21 mouse cellular contexts compared by ENCODE assay signal in genomic region chr8:13650541-13651191, GRCm38 (mm10). TPM values are rescaled to one million over a fixed set of nuclear protein-coding genes. Genes with fewer than 3 reads are reported as not detected.
DNase-seq lines count a peak whose midpoint lies in the region; ATAC-seq and TF ChIP-seq lines count a peak whose summit lies in the region.
"Had no signal": no experiment of that assay in that cellular context is flagged by ENCODE, and none has a peak within 500 bp of the region (broad histone marks: within the 10 kb centered on the region; RNA-seq: fewer than 3 reads in every experiment).

No protein-coding gene starts in this region.

- 78% methylated on average over 11 of the region's 11 CpGs for WGBS in heart, embryonic 16.5 days
- 75% methylated on average over 11 of the region's 11 CpGs for WGBS in lung, adult 2 months
- 58% methylated on average over 11 of the region's 11 CpGs for WGBS in olfactory bulb, adult 2 months

- peaks cover 47% of the 10 kb centered on the region for H3K4me1 ChIP-seq in heart, embryonic 16.5 days (ENCODE audit: control insufficient read depth, insufficient read depth, low read length)
- H3K4me1 ChIP-seq in lung, adult 2 months (ENCODE audit: control insufficient read depth, insufficient read depth, low read length) = peaks cover 34% of the 10 kb centered on the region
- peaks cover 69% of the 10 kb centered on the region for H3K4me1 ChIP-seq in olfactory bulb, adult 2 months (ENCODE audit: control insufficient read depth, insufficient read depth, low read length)

- H3K9ac ChIP-seq in heart, embryonic 16.5 days (ENCODE audit: low read length) = no peak overlapping the region
- H3K9ac ChIP-seq: hindbrain, embryonic 14.5 days; liver, embryonic 12.5 days; neural tube, embryonic 13.5 days; stomach, embryonic 15.5 days had no signal

- H3K27me3 ChIP-seq in heart, embryonic 16.5 days (ENCODE audit: control insufficient read depth, insufficient read depth, low read length) = no peaks in the 10 kb centered on the region
- H3K27me3 ChIP-seq: liver, embryonic 12.5 days; neural tube, embryonic 13.5 days; Patski; stomach, embryonic 15.5 days had no signal

- no peak for TF ChIP-seq CTCF in lung, adult 2 months (IDR thresholded peaks at IDR 0.05; ENCODE audit: insufficient read depth, low read length)
- no peak for TF ChIP-seq CTCF in olfactory bulb, adult 2 months (IDR thresholded peaks at IDR 0.05; ENCODE audit: insufficient read depth, low read depth, low read length)

- H3K4me3 ChIP-seq in heart, embryonic 16.5 days (ENCODE audit: low read length) = no peak overlapping the region
- no peak overlapping the region for H3K4me3 ChIP-seq in lung, adult 2 months (replicated peaks; ENCODE audit: extremely low read depth, low read depth, low read length)
- no peak overlapping the region for H3K4me3 ChIP-seq in olfactory bulb, adult 2 months (ENCODE audit: insufficient read depth, low read depth, low read length)
- H3K4me3 ChIP-seq: liver, embryonic 12.5 days; midbrain, embryonic 10.5 days; neural tube, embryonic 13.5 days; stomach, embryonic 15.5 days had no signal

- no peaks in the 10 kb centered on the region for H3K9me3 ChIP-seq in heart, embryonic 16.5 days (replicated peaks; ENCODE audit: control insufficient read depth, low read length)
- H3K9me3 ChIP-seq: liver, embryonic 12.5 days; midbrain, embryonic 10.5 days; neural tube, embryonic 13.5 days; stomach, embryonic 15.5 days had no signal

- H3K27ac ChIP-seq in heart, embryonic 16.5 days (ENCODE audit: low read length) = peak overlapping the region; percentile 54
- peak overlapping the region; percentile 63 for H3K27ac ChIP-seq in olfactory bulb, adult 2 months (ENCODE audit: insufficient read depth, low read depth, low read length)
- H3K27ac ChIP-seq: kidney, postnatal 0 days; liver, embryonic 12.5 days; midbrain, embryonic 10.5 days; stomach, embryonic 15.5 days had no signal

- no peak for DNase-seq in heart, adult 9 months (ENCODE audit: low spot score in 2 of 2)
- peak; percentile 51 for DNase-seq in lung, postnatal 10 days
- DNase-seq in lung, adult 2 months = no peak
- peak; percentile 71 for DNase-seq in brain, adult 2 months (ENCODE audit: low read depth, low spot score)
- DNase-seq in ovary, adult 18-20 months (ENCODE audit: low spot score) = no peak
- DNase-seq: cerebellum, adult 9-11 months; embryo, embryonic 11 days; thymus, postnatal 14 days had no signal

- no peak for ATAC-seq in heart, embryonic 16.5 days (replicated peaks; ENCODE audit: extremely low read depth, insufficient read depth, low FRiP score)
- ATAC-seq: forebrain, embryonic 16.5 days; intestine, embryonic 16.5 days; liver, embryonic 12.5 days; Patski had no signal

- H3K4me2 ChIP-seq in heart, embryonic 16.5 days (ENCODE audit: low read depth, low read length) = no peak overlapping the region
- H3K4me2 ChIP-seq: heart, embryonic 11.5 days; hindbrain, embryonic 14.5 days; liver, embryonic 12.5 days; neural tube, embryonic 13.5 days; stomach, embryonic 15.5 days had no signal

- H3K36me3 ChIP-seq in heart, embryonic 16.5 days (ENCODE audit: control insufficient read depth, insufficient read depth) = no peaks in the 10 kb centered on the region
- H3K36me3 ChIP-seq: liver, embryonic 12.5 days; midbrain, embryonic 10.5 days; neural tube, embryonic 13.5 days; stomach, embryonic 15.5 days had no signal

- no peak for TF ChIP-seq POLR2A in lung, adult 2 months (IDR thresholded peaks at IDR 0.05; ENCODE audit: borderline replicate concordance, extremely low read depth, low read depth, low read length)
- TF ChIP-seq POLR2A in olfactory bulb, adult 2 months (IDR thresholded peaks at IDR 0.05; ENCODE audit: insufficient read depth, low read depth, low read length) = no peak

RNA-seq across cellular contexts. Expression of gene Rasa3, which starts 26.7 kb away (rescaled TPM):
- 26.9 and 27.4 TPM in 2 replicates for polyA plus RNA-seq in heart, embryonic 16.5 days (2015; fragmentation: Nextera tagmentation; extraction: Ambion mirVana)
- polyA plus RNA-seq in lung, adult 2 months (2012; rRNA removed) = 37.1 and 43.5 TPM in 2 replicates
- not detected in 2 replicates for polyA plus RNA-seq in olfactory bulb, adult 2 months (2012; ENCODE audit: insufficient read depth, insufficient read length, low replicate concordance, missing spikeins)

RNA-seq across cellular contexts. Expression of gene Cfap97d2, which starts 55.0 kb away (rescaled TPM):
- 0.20 TPM in 1 of 2 replicates, not detected in the other for polyA plus RNA-seq in heart, embryonic 16.5 days (2015; fragmentation: Nextera tagmentation; extraction: Ambion mirVana)
- polyA plus RNA-seq in lung, adult 2 months (2012; rRNA removed) = 1.7 and 2.5 TPM in 2 replicates
- not detected in 2 replicates for polyA plus RNA-seq in olfactory bulb, adult 2 months (2012; ENCODE audit: insufficient read depth, insufficient read length, low replicate concordance, missing spikeins)
- polyA plus RNA-seq: heart, embryonic 11.5 days; kidney, postnatal 0 days; liver, embryonic 12.5 days; Patski; small intestine, adult 2 months; stomach, embryonic 15.5 days had no signal

Comparison
In these comparisons a context has a peak if more than half of its experiments do, and no peak if none do; other contexts are left out.
1. DNase-seq: peak in lung, postnatal 10 days (single experiment) and brain, adult 2 months (single experiment); none in heart, adult 9 months (0 of 2), lung, adult 2 months (single experiment) and ovary, adult 18-20 months (single experiment).